Mouse (Mus musculus) hematopoietic multipotent progenitor cell, adult 10-12 weeks (in vitro differentiated cells): ENCODE data around the gene Slc27a4. TPM values are rescaled to one million over a fixed set of nuclear protein-coding genes. Genes with fewer than 3 reads are reported as not detected.

ENCODE experiments used
- polyA plus RNA-seq: library from polyadenylated mRNA; stranded (reverse); fragments of >175 nt; gene quantifications from 2 replicates; pipeline ENCODE4 v1.2.3, GENCODE M21; 2012; ENCODE audit warnings: low replicate concordance

Slc27a4 gene
- polyA plus RNA-seq = 15.8 and 19.3 TPM in 2 replicates

GRCm38 (mm10) chr2:29802075-29802826, at the start of gene Slc27a4:
TSS of gene Slc27a4 (plus strand) at chr2:29802634.

GRCm38 (mm10) chr2:29787104-29787917, 15.1 kb upstream of the Slc27a4 start, which contains the start of gene Coq4:
TSS of gene Coq4 (plus strand) at chr2:29787493.

GRCm38 (mm10) chr2:29787937-29788681, 14.3 kb upstream of the Slc27a4 start, which contains the start of gene Trub2:
TSS of gene Trub2 (minus strand) at chr2:29788502.

GRCm38 (mm10) chr2:29820025-29820817, 17.8 kb downstream of the Slc27a4 start, which contains the start of gene Urm1:
TSS of gene Urm1 (plus strand) at chr2:29820075.

Other genes starting within 250 kb of the Slc27a4 start
- 71.5 and 80.5 TPM in 2 replicates for gene Rapgef1, start 182.9 kb upstream of the Slc27a4 start, polyA plus RNA-seq
- 0.13 TPM in 1 of 2 replicates, not detected in the other for gene Gm13420, start 50.9 kb upstream of the Slc27a4 start, polyA plus RNA-seq
- gene Gm13547, start 43.3 kb upstream of the Slc27a4 start, polyA plus RNA-seq = not detected in 2 replicates
- 37.2 and 63.2 TPM in 2 replicates for gene Coq4, start 15.1 kb upstream of the Slc27a4 start, polyA plus RNA-seq
- gene Trub2, start 14.1 kb upstream of the Slc27a4 start, polyA plus RNA-seq = 3.4 and 6.7 TPM in 2 replicates
- gene Urm1, start 17.4 kb downstream of the Slc27a4 start, polyA plus RNA-seq = 16.7 and 39.5 TPM in 2 replicates
- 3.0 and 15.6 TPM in 2 replicates for gene Cercam, start 66.5 kb downstream of the Slc27a4 start, polyA plus RNA-seq
- gene Odf2, start 86.6 kb downstream of the Slc27a4 start, polyA plus RNA-seq = 8.3 and 26.5 TPM in 2 replicates
- gene Gle1, start 132.8 kb downstream of the Slc27a4 start, polyA plus RNA-seq = 27.0 and 55.6 TPM in 2 replicates
- gene Sptan1, start 162.9 kb downstream of the Slc27a4 start, polyA plus RNA-seq = 85.0 and 89.7 TPM in 2 replicates
- gene Wdr34, start 246.2 kb downstream of the Slc27a4 start, polyA plus RNA-seq = 3.6 and 5.1 TPM in 2 replicates